Comparison of ENCODE assay signal across 8 mouse cellular contexts in genomic region chrX:105006445-105006844, GRCm38 (mm10).
DNase-seq lines count a peak whose midpoint lies in the region; ATAC-seq and TF ChIP-seq lines count a peak whose summit lies in the region.

No protein-coding gene starts in this region.

- no peaks in the 10 kb centered on the region for H3K9me3 ChIP-seq in heart, embryonic 12.5 days (replicated peaks)
- H3K9me3 ChIP-seq in limb, embryonic 10.5 days (replicated peaks): no peaks in the 10 kb centered on the region

- H3K9ac ChIP-seq in heart, adult 2 months (ENCODE audit: low read depth, low read length): no peak overlapping the region
- no peak overlapping the region for H3K9ac ChIP-seq in heart, embryonic 12.5 days

- no peaks in the 10 kb centered on the region; the same call in 1 of the 2 replicates for H3K4me1 ChIP-seq in heart, adult 2 months (ENCODE audit: control insufficient read depth, insufficient read depth, low read length)
- no peaks in the 10 kb centered on the region for H3K4me1 ChIP-seq in heart, embryonic 12.5 days (replicated peaks)
- peaks cover 4% of the 10 kb centered on the region; the same call in 1 of the 2 replicates for H3K4me1 ChIP-seq in limb, embryonic 10.5 days

- TF ChIP-seq CTCF in heart, adult 2 months (IDR thresholded peaks at IDR 0.05): peak; percentile 77

- intact Hi-C loops in heart, adult 2 months (cut with DNase I): loop anchor here (1.0 kb wide), 1 partner anchor 827 kb away; no protein-coding TSS in a partner anchor

- DNase-seq in heart, adult 2 months: no peak
- peak; percentile 1 to 3 for DNase-seq in spleen, postnatal 36 days (ENCODE audit: low spot score in 2 of 2)
- DNase-seq in spleen, adult 12 weeks (ENCODE audit: low spot score): no peak
- peak; percentile 34 for DNase-seq in limb, embryonic 10.5 days (ENCODE audit: low spot score)
- DNase-seq in ovary, postnatal 10 days (ENCODE audit: low spot score): no peak
- DNase-seq in urinary bladder, postnatal 36 days (ENCODE audit: low spot score in 2 of 2): no peak

- no peak overlapping the region for H3K27ac ChIP-seq in heart, adult 2 months
- H3K27ac ChIP-seq in heart, embryonic 12.5 days (ENCODE audit: poor library complexity, severe bottlenecking): no peak overlapping the region
- H3K27ac ChIP-seq in limb, embryonic 10.5 days: no peak overlapping the region

- H3K79me2 ChIP-seq in heart, adult 2 months (replicated peaks; ENCODE audit: control insufficient read depth, insufficient read depth, low read length): no peaks in the 10 kb centered on the region

- WGBS in heart, adult 2 months: 22% methylated on average over 2 of the region's 2 CpGs
- 15% methylated on average over 2 of the region's 2 CpGs for WGBS in heart, embryonic 12.5 days
- WGBS in limb, embryonic 10.5 days: 18% methylated on average over 2 of the region's 2 CpGs

- H3K27me3 ChIP-seq in heart, adult 2 months (ENCODE audit: control insufficient read depth, insufficient read depth, low read length): no peaks in the 10 kb centered on the region
- H3K27me3 ChIP-seq in heart, embryonic 12.5 days (replicated peaks): peaks cover 22% of the 10 kb centered on the region
- H3K27me3 ChIP-seq in limb, embryonic 10.5 days (ENCODE audit: low read depth, poor library complexity, severe bottlenecking): peaks cover 80% of the 10 kb centered on the region

- no peak for TF ChIP-seq POLR2A in heart, adult 2 months (IDR thresholded peaks at IDR 0.05; ENCODE audit: insufficient read depth, low read depth, low read length)

- no peak for TF ChIP-seq EP300 in heart, adult 2 months (IDR thresholded peaks at IDR 0.05; ENCODE audit: insufficient read depth, low read depth, low read length)

- H3K4me2 ChIP-seq in heart, embryonic 12.5 days: no peak overlapping the region

- ATAC-seq in heart, embryonic 12.5 days (ENCODE audit: insufficient number of reproducible peaks, low FRiP score): no peak
- ATAC-seq in common myeloid progenitor, adult 5-6 weeks (replicated peaks; ENCODE audit: low read depth, poor library complexity, severe bottlenecking): peak; percentile 54; the same call in 1 of the 2 replicates

- H3K36me3 ChIP-seq in heart, adult 2 months (ENCODE audit: control insufficient read depth, insufficient read depth, low read length): no peaks in the 10 kb centered on the region
- no peaks in the 10 kb centered on the region for H3K36me3 ChIP-seq in heart, embryonic 12.5 days
- no peaks in the 10 kb centered on the region for H3K36me3 ChIP-seq in limb, embryonic 10.5 days

- no peak overlapping the region for H3K4me3 ChIP-seq in heart, adult 2 months
- no peak overlapping the region for H3K4me3 ChIP-seq in heart, embryonic 12.5 days
- no peak overlapping the region for H3K4me3 ChIP-seq in limb, embryonic 10.5 days

Comparison
In these comparisons a context has a peak if more than half of its experiments do, and no peak if none do; other contexts are left out.
1. DNase-seq: peak in spleen, postnatal 36 days (2 of 2) and limb, embryonic 10.5 days (single experiment); none in heart, adult 2 months (0 of 2), spleen, adult 12 weeks (single experiment), ovary, postnatal 10 days (single experiment) and urinary bladder, postnatal 36 days (0 of 2).